Mouse (Mus musculus) intestine, embryonic 16.5 days (tissue): Measurements from ENCODE around the gene Psma7. TPM values are rescaled to one million over a fixed set of nuclear protein-coding genes. Genes with fewer than 3 reads are reported as not detected.
A peak's percentile ranks its signal among the peaks of the same experiment; 100 is the strongest.

Source experiments
- ATAC-seq: fragments of 200-750 bp; cut with Nextera tagmentation; 2 replicates; pipeline ENCODE4 v1.8.0; 2017; ENCODE audit warnings: moderate TSS enrichment, moderate library complexity
- H3K27ac ChIP-seq: fragments of 300-500 bp; sonication (generic); 2 replicates; pipeline ENCODE4 v1.5.1; 2014; ENCODE audit warnings: mild to moderate bottlenecking, low read length
- H3K27me3 ChIP-seq: fragments of 300-500 bp; sonication (generic); replicated peaks from 2 replicates; pipeline ENCODE4 v1.6.1; 2014; ENCODE audit warnings: low read length, control low read depth, mixed read lengths; ENCODE audit not compliant: control insufficient read depth, insufficient read depth
- H3K36me3 ChIP-seq: fragments of 300-500 bp; sonication (generic); 2 replicates; pipeline ENCODE4 v1.6.1; 2014; ENCODE audit warnings: low read length, control low read depth; ENCODE audit not compliant: control insufficient read depth, insufficient read depth
- H3K4me1 ChIP-seq: fragments of 300-500 bp; sonication (generic); 2 replicates; pipeline ENCODE4 v1.6.1; 2014; ENCODE audit warnings: low read length, control low read depth, mixed read lengths; ENCODE audit not compliant: control insufficient read depth, insufficient read depth
- H3K4me2 ChIP-seq: fragments of 300-500 bp; sonication (generic); 2 replicates; pipeline ENCODE4 v1.6.1; 2014; ENCODE audit warnings: low read depth, low read length, control low read depth
- H3K4me3 ChIP-seq: fragments of 300-500 bp; sonication (generic); 2 replicates; pipeline ENCODE4 v1.5.1; 2014; ENCODE audit warnings: mild to moderate bottlenecking, low read length
- H3K9ac ChIP-seq: fragments of 300-500 bp; sonication (generic); 2 replicates; pipeline ENCODE4 v1.6.1; 2014; ENCODE audit warnings: low read depth, low read length
- H3K9me3 ChIP-seq: fragments of 300-500 bp; sonication (generic); 2 replicates; pipeline ENCODE4 v1.6.1; 2016; ENCODE audit warnings: low read length, control low read depth; ENCODE audit not compliant: control insufficient read depth
- WGBS: fragments of 180-500 bp; shearing (Covaris S2); extraction: QIAGEN DNeasy Blood & Tissue Kit; methylation state at CpG from one replicate; pipeline ENCODE4 v1.1.7; 2014; 5-methylcytosine and 5-hydroxymethylcytosine counted together
- polyA plus RNA-seq: library from polyadenylated mRNA; unstranded; fragments of >200 nt; fragmentation: Nextera tagmentation; extraction: Ambion mirVana; gene quantifications from 2 replicates; pipeline ENCODE4 v1.2.1, GENCODE M21; 2015

Psma7 gene
- polyA plus RNA-seq, 1 experiment from 2014 or later = 554 TPM

- H3K4me1 ChIP-seq = peaks cover 8% of the 10 kb centered on the region
- no peak overlapping the region for H3K27ac ChIP-seq
- H3K9me3 ChIP-seq = no peaks in the 10 kb centered on the region
- H3K36me3 ChIP-seq = 0 out of 2 replicates have a peak, but pooled peaks cover 2% of the 10 kb centered on the region
- H3K9ac ChIP-seq = no peak overlapping the region
- no peak overlapping the region for H3K4me2 ChIP-seq
- ATAC-seq = no peak
- WGBS = 85% methylated on average over 7 of the region's 7 CpGs
- H3K4me3 ChIP-seq = no peak overlapping the region
- H3K27me3 ChIP-seq = no peaks in the 10 kb centered on the region
These were observed 30.7 kb upstream of the Psma7 start for GRCm38 (mm10) chr2:180072886-180073285.

GRCm38 (mm10) chr2:180071671-180072070 is 29.4 kb upstream of the Psma7 start:
- Histone ChIP-seq H3K4me3 (no peak overlapping the region), H3K36me3 (0 out of 2 replicates have a peak, but pooled peaks cover 3% of the 10 kb centered on the region), H3K9me3 (no peaks in the 10 kb centered on the region), H3K4me2 (no peak overlapping the region), H3K27me3 (no peaks in the 10 kb centered on the region), H3K27ac (no peak overlapping the region), H3K9ac (no peak overlapping the region), H3K4me1 (peaks cover 8% of the 10 kb centered on the region)
- ATAC-seq = no peak
- 84% methylated on average over 2 of the region's 2 CpGs for WGBS

- peak within 1 kb of the TSS; percentile 58 for H3K27ac ChIP-seq
- 0 out of 2 replicates have a peak, but pooled peaks cover 3% of the 10 kb centered on the region for H3K36me3 ChIP-seq
- H3K27me3 ChIP-seq = no peaks in the 10 kb centered on the region
- ATAC-seq = peak; percentile 98
- peak within 1 kb of the TSS; percentile 77 for H3K4me2 ChIP-seq
- no peaks in the 10 kb centered on the region for H3K9me3 ChIP-seq
- 5% methylated on average over 58 of the region's 58 CpGs for WGBS
- peaks cover 8% of the 10 kb centered on the region for H3K4me1 ChIP-seq
- peak within 1 kb of the TSS; percentile 69 for H3K4me3 ChIP-seq
- H3K9ac ChIP-seq = peak within 1 kb of the TSS; percentile 74
These were observed 28.5 kb upstream of the Psma7 start, which contains the start of gene Mtg2 for GRCm38 (mm10) chr2:180070481-180071453. Gene Mtg2, plus strand, starts transcription at chr2:180070588.

- peak overlapping the region; percentile 69 for H3K4me3 ChIP-seq
- peak; percentile 77 for ATAC-seq
These were observed 27.7 kb upstream of the Psma7 start for GRCm38 (mm10) chr2:180069770-180070480.

GRCm38 (mm10) chr2:180063338-180064131 is 21.3 kb upstream of the Psma7 start:
- ATAC-seq = no peak
- Histone ChIP-seq H3K27me3 (no peaks in the 10 kb centered on the region), H3K4me2 (no peak overlapping the region), H3K9ac (no peak overlapping the region), H3K9me3 (no peaks in the 10 kb centered on the region), H3K4me3 (no peak overlapping the region), H3K4me1 (no peaks in the 10 kb centered on the region), H3K27ac (no peak overlapping the region), H3K36me3 (peaks cover 3% of the 10 kb centered on the region; the same call in 1 of the 2 replicates)
- WGBS = 95% methylated on average over 11 of the region's 11 CpGs

More at GRCm38 (mm10) chr2:180069770-180070480, 27.7 kb upstream of the Psma7 start:
- Histone ChIP-seq H3K4me2 (peak overlapping the region; percentile 77), H3K36me3 (0 out of 2 replicates have a peak, but pooled peaks cover 3% of the 10 kb centered on the region), H3K9me3 (no peaks in the 10 kb centered on the region), H3K27me3 (no peaks in the 10 kb centered on the region), H3K9ac (peak overlapping the region; percentile 74), H3K27ac (peak overlapping the region; percentile 58), H3K4me1 (peaks cover 8% of the 10 kb centered on the region)
- WGBS = 31% methylated on average over 20 of the region's 20 CpGs

GRCm38 (mm10) chr2:180053001-180053400 is 10.8 kb upstream of the Psma7 start:
- no peak overlapping the region for H3K4me3 ChIP-seq
- no peaks in the 10 kb centered on the region for H3K27me3 ChIP-seq
- H3K9ac ChIP-seq = no peak overlapping the region
- no peaks in the 10 kb centered on the region for H3K9me3 ChIP-seq
- H3K4me1 ChIP-seq = no peaks in the 10 kb centered on the region
- H3K36me3 ChIP-seq = peaks cover 9% of the 10 kb centered on the region; the same call in 1 of the 2 replicates
- WGBS = 94% methylated on average over 9 of the region's 9 CpGs
- no peak overlapping the region for H3K4me2 ChIP-seq
- no peak overlapping the region for H3K27ac ChIP-seq
- no peak for ATAC-seq

GRCm38 (mm10) chr2:180051986-180052733 is 9.9 kb upstream of the Psma7 start:
- ATAC-seq = 0 out of 2 replicates have a peak, but pooled peaks have one; percentile 8
- no peaks in the 10 kb centered on the region for H3K9me3 ChIP-seq
- H3K27ac ChIP-seq = no peak overlapping the region
- 90% methylated on average over 14 of the region's 14 CpGs for WGBS
- H3K27me3 ChIP-seq = no peaks in the 10 kb centered on the region
- no peaks in the 10 kb centered on the region for H3K4me1 ChIP-seq
- no peak overlapping the region for H3K9ac ChIP-seq
- no peak overlapping the region for H3K4me2 ChIP-seq
- H3K4me3 ChIP-seq = no peak overlapping the region
- peaks cover 9% of the 10 kb centered on the region; the same call in 1 of the 2 replicates for H3K36me3 ChIP-seq

- Histone ChIP-seq H3K36me3 (peaks cover 9% of the 10 kb centered on the region; the same call in 1 of the 2 replicates), H3K27ac (no peak overlapping the region), H3K27me3 (no peaks in the 10 kb centered on the region), H3K9me3 (no peaks in the 10 kb centered on the region), H3K4me2 (no peak overlapping the region), H3K4me1 (no peaks in the 10 kb centered on the region), H3K9ac (no peak overlapping the region), H3K4me3 (no peak overlapping the region)
- WGBS = 23% methylated on average over 5 of the region's 5 CpGs
- ATAC-seq = peak; percentile 77
These were observed 8.8 kb upstream of the Psma7 start for GRCm38 (mm10) chr2:180050986-180051385.
